Mouse (Mus musculus) limb, embryonic 11.5 days (tissue): ENCODE measurements at regions not wholly inside any gene's neighbourhood (a gene's known extent, or its start where the extent isn't known, plus 50 kb on each side); places are given as distances from the start of the nearest gene placed in this dataset.
"Not testable (repeated sequence)": the region's sequence is repeated elsewhere in the genome, so short reads cannot be mapped to it uniquely, and the experiment has no call there.

Source experiments
- ATAC-seq: fragments of 200-750 bp; cut with Nextera tagmentation; 2 replicates; pipeline ENCODE4 v1.8.0; 2017; ENCODE audit warnings: low read depth; ENCODE audit not compliant: insufficient number of reproducible peaks, low FRiP score, low TSS enrichment
- DNase-seq: peaks from one replicate; pipeline ENCODE4 v3.0.0-alpha.2; 2015; ENCODE audit warnings: low spot score
- H3K27ac ChIP-seq: fragments of 300-500 bp; sonication (generic); replicated peaks from 2 replicates; pipeline ENCODE4 v1.5.1; 2014; ENCODE audit warnings: low read depth, mild to moderate bottlenecking, low read length
- H3K27me3 ChIP-seq: fragments of 300-500 bp; sonication (generic); 2 replicates; pipeline ENCODE4 v1.6.1; 2014; ENCODE audit warnings: mild to moderate bottlenecking, low read length, mixed read lengths; ENCODE audit not compliant: control insufficient read depth, insufficient read depth
- H3K36me3 ChIP-seq: fragments of 300-500 bp; sonication (generic); 2 replicates; pipeline ENCODE4 v1.6.1; 2014; ENCODE audit warnings: mild to moderate bottlenecking, low read length, moderate library complexity, mixed read lengths; ENCODE audit not compliant: control insufficient read depth, insufficient read depth
- H3K4me1 ChIP-seq: fragments of 300-500 bp; sonication (generic); 2 replicates; pipeline ENCODE4 v1.6.1; 2014; ENCODE audit warnings: low read length, mixed read lengths; ENCODE audit not compliant: control insufficient read depth, insufficient read depth
- H3K4me2 ChIP-seq: fragments of 300-500 bp; sonication (generic); 2 replicates; pipeline ENCODE4 v1.6.1; 2014; ENCODE audit warnings: low read depth, mild to moderate bottlenecking, moderate library complexity; ENCODE audit not compliant: severe bottlenecking
- H3K4me3 ChIP-seq: fragments of 300-500 bp; sonication (generic); 2 replicates; pipeline ENCODE4 v1.5.1; 2014; ENCODE audit warnings: low read depth, low read length
- H3K9ac ChIP-seq: fragments of 300-500 bp; sonication (generic); 2 replicates; pipeline ENCODE4 v1.6.1; 2014; ENCODE audit warnings: mild to moderate bottlenecking, low read length
- H3K9me3 ChIP-seq: fragments of 300-500 bp; sonication (generic); 2 replicates; pipeline ENCODE4 v1.6.1; 2016; ENCODE audit warnings: low read length; ENCODE audit not compliant: control insufficient read depth
- WGBS: fragments of 180-500 bp; shearing (Covaris S2); extraction: QIAGEN DNeasy Blood & Tissue Kit; methylation state at CpG from one replicate; pipeline ENCODE4 v1.1.7; 2014; 5-methylcytosine and 5-hydroxymethylcytosine counted together

GRCm38 (mm10) chr9:17987606-17988005, 304.3 kb upstream of the Chordc1 start:
- DNase-seq = peak; percentile 61
- no peak for ATAC-seq
- Histone ChIP-seq H3K27me3 (no peaks in the 10 kb centered on the region), H3K9me3 (no peaks in the 10 kb centered on the region), H3K4me2 (no peak overlapping the region), H3K27ac (no peak overlapping the region), H3K9ac (no peak overlapping the region), H3K4me3 (no peak overlapping the region), H3K36me3 (no peaks in the 10 kb centered on the region), H3K4me1 (no peaks in the 10 kb centered on the region)
- 89% methylated on average over 5 of the region's 5 CpGs for WGBS

GRCm38 (mm10) chr9:18002557-18002956, 289.4 kb upstream of the Chordc1 start:
- H3K27ac ChIP-seq = no peak overlapping the region
- DNase-seq (no peak), ATAC-seq (no peak)
- H3K9ac ChIP-seq = no peak overlapping the region
- no peaks in the 10 kb centered on the region for H3K4me1 ChIP-seq
- no peaks in the 10 kb centered on the region for H3K27me3 ChIP-seq
- no peak overlapping the region for H3K4me2 ChIP-seq
- no peaks in the 10 kb centered on the region for H3K9me3 ChIP-seq
- H3K36me3 ChIP-seq = no peaks in the 10 kb centered on the region
- 49% methylated on average over 2 of the region's 2 CpGs for WGBS
- no peak overlapping the region for H3K4me3 ChIP-seq

- no peak for DNase-seq
- H3K9ac ChIP-seq = no peak overlapping the region
- 73% methylated on average over 2 of the region's 2 CpGs for WGBS
- no peaks in the 10 kb centered on the region for H3K27me3 ChIP-seq
- H3K36me3 ChIP-seq = no peaks in the 10 kb centered on the region
- H3K4me1 ChIP-seq = no peaks in the 10 kb centered on the region
- H3K4me2 ChIP-seq = no peak overlapping the region
- no peak overlapping the region for H3K4me3 ChIP-seq
- H3K27ac ChIP-seq = no peak overlapping the region
- no peak for ATAC-seq
- H3K9me3 ChIP-seq = no peaks in the 10 kb centered on the region
These were observed 250.6 kb upstream of the Chordc1 start for GRCm38 (mm10) chr9:18041346-18041745.

- H3K4me3 ChIP-seq, H3K27ac ChIP-seq, H3K9ac ChIP-seq, H3K4me2 ChIP-seq, ATAC-seq, H3K36me3 ChIP-seq, H3K27me3 ChIP-seq, H3K9me3 ChIP-seq, H3K4me1 ChIP-seq, DNase-seq: not testable (repeated sequence)
- WGBS = 83% methylated on average over 3 of the region's 3 CpGs
These were observed 249.3 kb upstream of the Chordc1 start for GRCm38 (mm10) chr9:18042636-18043035.

- Histone ChIP-seq H3K9ac (no peak overlapping the region), H3K27me3 (no peaks in the 10 kb centered on the region), H3K27ac (no peak overlapping the region), H3K9me3 (no peaks in the 10 kb centered on the region), H3K4me1 (no peaks in the 10 kb centered on the region), H3K4me3 (no peak overlapping the region), H3K4me2 (no peak overlapping the region), H3K36me3 (no peaks in the 10 kb centered on the region)
- DNase-seq (no peak), ATAC-seq (no peak)
These were observed 215.0 kb upstream of the Chordc1 start for GRCm38 (mm10) chr9:18076942-18077341.

- H3K9ac ChIP-seq, H3K36me3 ChIP-seq, H3K4me3 ChIP-seq, ATAC-seq, H3K27me3 ChIP-seq, H3K9me3 ChIP-seq, DNase-seq, H3K4me2 ChIP-seq, H3K27ac ChIP-seq, H3K4me1 ChIP-seq: not testable (repeated sequence)
- 91% methylated on average over 5 of the region's 5 CpGs for WGBS
These were observed 213.5 kb upstream of the Chordc1 start for GRCm38 (mm10) chr9:18078446-18078845.

GRCm38 (mm10) chr9:18079120-18079519, 212.8 kb upstream of the Chordc1 start:
- not testable (repeated sequence) for ATAC-seq, H3K4me1 ChIP-seq
- WGBS = 92% methylated on average over 1 of the region's 1 CpGs

More at GRCm38 (mm10) chr9:18079120-18079519, 212.8 kb upstream of the Chordc1 start:
- H3K27me3 ChIP-seq, H3K36me3 ChIP-seq, H3K27ac ChIP-seq, DNase-seq, H3K9me3 ChIP-seq, H3K4me3 ChIP-seq, H3K4me2 ChIP-seq, H3K9ac ChIP-seq: not testable (repeated sequence)
